Mouse (Mus musculus) hindbrain, embryonic 11.5 days (tissue): ENCODE measurements around the gene Shroom1. TPM values are rescaled to one million over a fixed set of nuclear protein-coding genes. Genes with fewer than 3 reads are reported as not detected.

Source experiments
- ATAC-seq: fragments of 200-750 bp; cut with Nextera tagmentation; 2 replicates; pipeline ENCODE4 v1.8.0; 2017; ENCODE audit warnings: mild to moderate bottlenecking, moderate TSS enrichment, moderate library complexity; ENCODE audit not compliant: low FRiP score
- DNase-seq: peaks from one replicate; pipeline ENCODE4 v3.0.0-alpha.2; 2015; ENCODE audit warnings: low spot score
- H3K27ac ChIP-seq: fragments of 300-500 bp; sonication (generic); 2 replicates; pipeline ENCODE4 v1.5.1; 2014; ENCODE audit warnings: mild to moderate bottlenecking, low read depth, low read length
- H3K27me3 ChIP-seq: fragments of 300-500 bp; sonication (generic); 2 replicates; pipeline ENCODE4 v1.6.1; 2014; ENCODE audit warnings: mild to moderate bottlenecking, low read length, moderate library complexity, mixed read lengths; ENCODE audit not compliant: control insufficient read depth, insufficient read depth
- H3K36me3 ChIP-seq: fragments of 300-500 bp; sonication (generic); 2 replicates; pipeline ENCODE4 v1.6.1; 2014; ENCODE audit warnings: mild to moderate bottlenecking, low read length, moderate library complexity, mixed read lengths; ENCODE audit not compliant: control insufficient read depth, insufficient read depth
- H3K4me1 ChIP-seq: fragments of 300-500 bp; sonication (generic); replicated peaks from 2 replicates; pipeline ENCODE4 v1.6.1; 2014; ENCODE audit warnings: low read length, mixed read lengths; ENCODE audit not compliant: control insufficient read depth, insufficient read depth
- H3K4me2 ChIP-seq: fragments of 300-500 bp; sonication (generic); replicated peaks from 2 replicates; pipeline ENCODE4 v1.6.1; 2014; ENCODE audit warnings: mild to moderate bottlenecking, low read depth, low read length
- H3K4me3 ChIP-seq: fragments of 300-500 bp; sonication (generic); 2 replicates; pipeline ENCODE4 v1.5.1; 2014; ENCODE audit warnings: low read depth, low read length
- H3K9ac ChIP-seq: fragments of 300-500 bp; sonication (generic); 2 replicates; pipeline ENCODE4 v1.6.1; 2014; ENCODE audit warnings: low read depth, low read length
- H3K9me3 ChIP-seq: fragments of 300-500 bp; sonication (generic); 2 replicates; pipeline ENCODE4 v1.6.1; 2016; ENCODE audit warnings: low read length; ENCODE audit not compliant: control insufficient read depth
- WGBS: fragments of 180-500 bp; shearing (Covaris S2); extraction: QIAGEN DNeasy Blood & Tissue Kit; methylation state at CpG from one replicate; pipeline ENCODE4 v1.1.7; 2014; 5-methylcytosine and 5-hydroxymethylcytosine counted together
- polyA plus RNA-seq: library from polyadenylated mRNA; unstranded; fragments of >200 nt; fragmentation: Nextera tagmentation; extraction: Ambion mirVana; gene quantifications from 2 replicates; pipeline ENCODE4 v1.2.1, GENCODE M21; 2014

Gene Shroom1
- polyA plus RNA-seq, 1 experiment from 2014 or later: 2.9 TPM

- Histone ChIP-seq H3K36me3 (no peaks in the 10 kb centered on the region), H3K4me1 (peaks cover 11% of the 10 kb centered on the region), H3K4me2 (peak overlapping the region; percentile 55), H3K9me3 (no peaks in the 10 kb centered on the region), H3K9ac (0 out of 2 replicates have a peak overlapping the region, but pooled peaks have one; percentile 19), H3K27ac (no peak overlapping the region), H3K27me3 (peaks cover 60% of the 10 kb centered on the region), H3K4me3 (peak overlapping the region; percentile 39)
- ATAC-seq (peak; percentile 35; the same call in 1 of the 2 replicates), DNase-seq (peak; percentile 62)
- 4% methylated on average over 47 of the region's 62 CpGs for WGBS
These were observed 22.3 kb downstream of the Shroom1 start for GRCm38 (mm10) chr11:53479171-53479782.

GRCm38 (mm10) chr11:53479783-53480301 lies 22.8 kb downstream of the Shroom1 start, which contains the start of the genes Gm9945 and Sowaha:
Gm9945 (plus strand) TSS chr11:53480166.
Sowaha (minus strand) TSS chr11:53480274.
- H3K9me3 ChIP-seq: no peaks in the 10 kb centered on the region
- DNase-seq: no peak
- 0 out of 2 replicates have a peak within 1 kb of the TSS, but pooled peaks have one; percentile 19 for H3K9ac ChIP-seq
- WGBS: 3% methylated on average over 40 of the region's 40 CpGs
- H3K4me3 ChIP-seq: peak within 1 kb of the TSS; percentile 39
- H3K27me3 ChIP-seq: peaks cover 60% of the 10 kb centered on the region
- H3K27ac ChIP-seq: no peak within 1 kb of the TSS
- peaks cover 11% of the 10 kb centered on the region for H3K4me1 ChIP-seq
- no peak for ATAC-seq
- peak within 1 kb of the TSS; percentile 55 for H3K4me2 ChIP-seq
- H3K36me3 ChIP-seq: no peaks in the 10 kb centered on the region

GRCm38 (mm10) chr11:53481088-53481730 lies 24.2 kb downstream of the Shroom1 start:
- no peak overlapping the region for H3K9ac ChIP-seq
- ATAC-seq: no peak
- 74% methylated on average over 4 of the region's 4 CpGs for WGBS

GRCm38 (mm10) chr11:53483159-53483891 lies 26.3 kb downstream of the Shroom1 start:
- H3K9ac ChIP-seq: no peak overlapping the region
- H3K4me2 ChIP-seq: no peak overlapping the region
- no peaks in the 10 kb centered on the region for H3K9me3 ChIP-seq
- no peak for ATAC-seq
- peaks cover 69% of the 10 kb centered on the region for H3K27me3 ChIP-seq
- no peak for DNase-seq
- no peak overlapping the region for H3K27ac ChIP-seq
- peaks cover 8% of the 10 kb centered on the region; the same call in 1 of the 2 replicates for H3K4me1 ChIP-seq
- WGBS: 79% methylated on average over 9 of the region's 9 CpGs
- no peaks in the 10 kb centered on the region for H3K36me3 ChIP-seq
- H3K4me3 ChIP-seq: no peak overlapping the region

More at GRCm38 (mm10) chr11:53481088-53481730, 24.2 kb downstream of the Shroom1 start:
- Histone ChIP-seq H3K4me3 (no peak overlapping the region), H3K9me3 (no peaks in the 10 kb centered on the region), H3K36me3 (no peaks in the 10 kb centered on the region), H3K4me2 (no peak overlapping the region), H3K27me3 (peaks cover 63% of the 10 kb centered on the region), H3K4me1 (peaks cover 9% of the 10 kb centered on the region; the same call in 1 of the 2 replicates), H3K27ac (no peak overlapping the region)
- no peak for DNase-seq

- H3K27me3 ChIP-seq: peaks cover 50% of the 10 kb centered on the region
- no peak for DNase-seq
- 45% methylated on average over 3 of the region's 3 CpGs for WGBS
- no peaks in the 10 kb centered on the region for H3K4me1 ChIP-seq
- no peaks in the 10 kb centered on the region for H3K9me3 ChIP-seq
- no peak overlapping the region for H3K4me2 ChIP-seq
- H3K36me3 ChIP-seq: no peaks in the 10 kb centered on the region
- no peak overlapping the region for H3K27ac ChIP-seq
- no peak for ATAC-seq
- no peak overlapping the region for H3K9ac ChIP-seq
- H3K4me3 ChIP-seq: no peak overlapping the region
These were observed 28.7 kb downstream of the Shroom1 start for GRCm38 (mm10) chr11:53485719-53486118.

- Histone ChIP-seq H3K4me3 (no peak overlapping the region), H3K27ac (no peak overlapping the region), H3K4me2 (no peak overlapping the region), H3K36me3 (no peaks in the 10 kb centered on the region), H3K9ac (no peak overlapping the region), H3K4me1 (no peaks in the 10 kb centered on the region), H3K27me3 (peaks cover 45% of the 10 kb centered on the region), H3K9me3 (no peaks in the 10 kb centered on the region)
- DNase-seq: no peak
- WGBS: 62% methylated on average over 3 of the region's 3 CpGs
- no peak for ATAC-seq
These were observed 29.3 kb downstream of the Shroom1 start for GRCm38 (mm10) chr11:53486351-53486750.

- DNase-seq (peak; percentile 46), ATAC-seq (peak; percentile 33; the same call in 1 of the 2 replicates)
- 16% methylated on average over 27 of the region's 27 CpGs for WGBS
- Histone ChIP-seq H3K4me3 (no peak overlapping the region), H3K27ac (no peak overlapping the region), H3K9ac (no peak overlapping the region), H3K4me2 (0 out of 2 replicates have a peak overlapping the region, but pooled peaks have one; percentile 11), H3K4me1 (no peaks in the 10 kb centered on the region), H3K9me3 (no peaks in the 10 kb centered on the region), H3K27me3 (peaks cover 38% of the 10 kb centered on the region), H3K36me3 (no peaks in the 10 kb centered on the region)
These were observed 30.0 kb downstream of the Shroom1 start for GRCm38 (mm10) chr11:53486822-53487594.

GRCm38 (mm10) chr11:53489007-53489406 lies 32.0 kb downstream of the Shroom1 start:
- no peak overlapping the region for H3K27ac ChIP-seq
- WGBS: 93% methylated on average over 5 of the region's 5 CpGs
- peaks cover 3% of the 10 kb centered on the region; the same call in 1 of the 2 replicates for H3K4me1 ChIP-seq
- no peak overlapping the region for H3K9ac ChIP-seq
- H3K36me3 ChIP-seq: no peaks in the 10 kb centered on the region
- no peaks in the 10 kb centered on the region for H3K9me3 ChIP-seq
- peak; percentile 26 for DNase-seq
- no peak for ATAC-seq
- peaks cover 29% of the 10 kb centered on the region for H3K27me3 ChIP-seq
- no peak overlapping the region for H3K4me3 ChIP-seq
- no peak overlapping the region for H3K4me2 ChIP-seq
